Mouse (Mus musculus): ENCODE data around the gene Dzip1.

Gene Dzip1

GRCm38 (mm10) chr14:118920654-118921053 lies 4.6 kb downstream of the Dzip1 start:
- DNase-seq: no peak

GRCm38 (mm10) chr14:118919025-118919424 lies 6.2 kb downstream of the Dzip1 start:
- no peak for DNase-seq

GRCm38 (mm10) chr14:118913651-118914050 lies 11.6 kb downstream of the Dzip1 start:
- DNase-seq: no peak

- no peak for DNase-seq
Observed at GRCm38 (mm10) chr14:118911521-118911920, 13.7 kb downstream of the Dzip1 start.

- peak in 1 of 2 experiments; percentile 50 for DNase-seq
Observed at GRCm38 (mm10) chr14:118910332-118911222, 14.7 kb downstream of the Dzip1 start.

GRCm38 (mm10) chr14:118909872-118910271 lies 15.4 kb downstream of the Dzip1 start:
- DNase-seq: no peak

- DNase-seq: no peak
Observed at GRCm38 (mm10) chr14:118907592-118907991, 17.7 kb downstream of the Dzip1 start.

GRCm38 (mm10) chr14:118903867-118904562 lies 21.2 kb downstream of the Dzip1 start:
- no peak for DNase-seq

- no peak for DNase-seq
Observed at GRCm38 (mm10) chr14:118903397-118903796, 21.9 kb downstream of the Dzip1 start.

GRCm38 (mm10) chr14:118900911-118901310 lies 24.3 kb downstream of the Dzip1 start:
- DNase-seq: no peak

GRCm38 (mm10) chr14:118899940-118900339 lies 25.3 kb downstream of the Dzip1 start:
- DNase-seq: no peak

- DNase-seq: no peak
Observed at GRCm38 (mm10) chr14:118895655-118896054, 29.6 kb downstream of the Dzip1 start.

- no peak for DNase-seq
Observed at GRCm38 (mm10) chr14:118895228-118895627, 30.0 kb downstream of the Dzip1 start.

- DNase-seq: no peak
Observed at GRCm38 (mm10) chr14:118890101-118890500, 35.2 kb downstream of the Dzip1 start.

- DNase-seq: no peak
Observed at GRCm38 (mm10) chr14:118884250-118884556, 41.1 kb downstream of the Dzip1 start.

GRCm38 (mm10) chr14:118883344-118884249 lies 41.7 kb downstream of the Dzip1 start:
- no peak for DNase-seq

GRCm38 (mm10) chr14:118880696-118881095 lies 44.6 kb downstream of the Dzip1 start:
- no peak for DNase-seq

GRCm38 (mm10) chr14:118878346-118878910 lies 46.8 kb downstream of the Dzip1 start:
- DNase-seq: no peak

GRCm38 (mm10) chr14:118874786-118875415 lies 50.4 kb downstream of the Dzip1 start:
- DNase-seq: no peak

GRCm38 (mm10) chr14:118874126-118874525 lies 51.1 kb downstream of the Dzip1 start:
- DNase-seq: no peak

- no peak for DNase-seq
Observed at GRCm38 (mm10) chr14:118869712-118870111, 55.5 kb downstream of the Dzip1 start.

- no peak for DNase-seq
Observed at GRCm38 (mm10) chr14:118868102-118868724, 57.0 kb downstream of the Dzip1 start.

Data from spleen, adult 18-20 months (tissue).